Mouse (Mus musculus) cerebellum, postnatal 36 days (tissue): Measurements from ENCODE around the gene Gm340.

Source experiments
- DNase-seq, 2 experiments: peaks; one replicate each; pipeline ENCODE4 v3.0.0; 2021 to 2022; ENCODE audit warnings: mixed read lengths in 2 of 2

Gm340 gene

DNA sequence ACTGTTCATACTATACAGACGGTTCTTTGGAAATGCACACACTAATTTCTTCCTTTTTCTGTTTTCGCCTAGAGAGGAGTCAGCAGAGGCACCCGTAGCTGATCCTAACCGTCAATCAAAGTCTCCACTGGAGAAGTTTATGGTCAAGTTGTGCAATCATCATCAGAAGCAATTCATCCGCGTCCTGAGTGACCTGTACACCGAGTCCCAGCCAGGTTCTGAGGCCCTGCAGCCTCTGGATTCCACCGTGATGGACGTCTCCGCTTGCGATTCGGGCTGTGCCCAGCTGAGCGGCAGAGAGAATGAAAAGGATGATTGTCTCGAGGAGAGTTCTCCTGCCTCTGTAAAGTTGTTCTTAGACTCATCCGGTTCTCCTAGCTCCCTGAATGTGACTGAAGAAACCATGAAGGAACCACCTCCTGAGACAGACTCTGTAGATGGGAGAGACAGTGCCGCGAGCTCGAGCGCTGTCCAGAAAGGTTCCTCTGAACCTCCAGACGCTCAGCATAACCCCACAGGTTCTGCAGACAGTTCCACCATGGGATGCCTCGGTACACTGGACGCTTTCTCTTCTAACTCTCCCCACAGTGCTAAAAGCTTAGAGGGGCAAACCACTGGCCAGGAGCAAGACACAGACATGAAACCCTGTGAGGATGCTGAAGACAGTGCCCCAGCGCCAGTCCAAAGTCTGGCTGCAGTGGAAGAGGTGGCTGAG, at the start of gene Gm340:
Gene Gm340 (plus strand): TSS at position 665 of the 715 bp plus-strand sequence.
- DNase-seq = no peak

GRCm38 (mm10) chr19:41534021-41534420, 48.1 kb upstream of the Gm340 start:
- no peak for DNase-seq

- no peak for DNase-seq
Measured at GRCm38 (mm10) chr19:41556981-41557380, 25.2 kb upstream of the Gm340 start.

DNA sequence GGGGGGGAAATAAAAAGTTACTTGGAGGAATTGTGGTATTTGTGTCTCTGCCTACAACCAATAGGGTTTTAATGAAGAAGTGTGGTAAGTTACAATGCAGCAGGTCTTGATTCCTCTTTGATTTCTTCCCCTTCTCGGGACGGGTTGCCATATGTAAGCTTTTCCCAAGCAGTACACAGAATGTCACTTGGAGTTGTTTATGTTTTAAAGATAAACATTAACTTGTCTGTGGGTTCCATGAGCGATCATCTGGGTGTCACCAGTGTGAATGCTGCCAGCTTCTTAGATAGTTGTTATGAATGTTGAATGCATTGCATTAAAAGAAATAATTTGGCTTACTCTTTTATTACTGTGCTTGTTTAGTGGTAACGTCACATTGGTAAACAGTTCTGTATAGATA, 24.7 kb upstream of the Gm340 start:
- no peak for DNase-seq

GRCm38 (mm10) chr19:41558891-41559486, 23.2 kb upstream of the Gm340 start:
- no peak for DNase-seq

GRCm38 (mm10) chr19:41560856-41561255, 21.3 kb upstream of the Gm340 start:
- no peak for DNase-seq

GRCm38 (mm10) chr19:41568791-41569190, 13.4 kb upstream of the Gm340 start:
- no peak for DNase-seq

- DNase-seq = no peak
Measured at GRCm38 (mm10) chr19:41573700-41574099, 8.5 kb upstream of the Gm340 start.

DNA sequence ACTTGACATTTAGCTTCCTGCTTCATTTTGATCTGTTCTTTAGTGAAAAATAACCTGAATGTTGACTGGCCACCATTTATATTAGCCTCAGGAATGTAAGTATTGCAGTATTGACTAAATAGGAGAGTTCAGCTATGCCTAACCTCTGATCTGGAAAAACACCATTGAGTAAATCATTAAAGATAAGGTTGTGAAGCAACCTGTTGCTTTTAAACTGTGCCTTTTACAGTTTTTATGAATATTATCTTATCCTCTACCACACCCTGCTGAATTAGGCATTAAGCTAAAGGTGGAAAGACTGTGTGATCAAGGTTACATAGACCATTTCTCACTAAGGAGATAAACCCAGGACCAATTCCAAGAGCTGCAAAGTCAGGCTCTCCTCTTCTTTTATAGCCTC, 4.6 kb upstream of the Gm340 start:
- DNase-seq = no peak

DNA sequence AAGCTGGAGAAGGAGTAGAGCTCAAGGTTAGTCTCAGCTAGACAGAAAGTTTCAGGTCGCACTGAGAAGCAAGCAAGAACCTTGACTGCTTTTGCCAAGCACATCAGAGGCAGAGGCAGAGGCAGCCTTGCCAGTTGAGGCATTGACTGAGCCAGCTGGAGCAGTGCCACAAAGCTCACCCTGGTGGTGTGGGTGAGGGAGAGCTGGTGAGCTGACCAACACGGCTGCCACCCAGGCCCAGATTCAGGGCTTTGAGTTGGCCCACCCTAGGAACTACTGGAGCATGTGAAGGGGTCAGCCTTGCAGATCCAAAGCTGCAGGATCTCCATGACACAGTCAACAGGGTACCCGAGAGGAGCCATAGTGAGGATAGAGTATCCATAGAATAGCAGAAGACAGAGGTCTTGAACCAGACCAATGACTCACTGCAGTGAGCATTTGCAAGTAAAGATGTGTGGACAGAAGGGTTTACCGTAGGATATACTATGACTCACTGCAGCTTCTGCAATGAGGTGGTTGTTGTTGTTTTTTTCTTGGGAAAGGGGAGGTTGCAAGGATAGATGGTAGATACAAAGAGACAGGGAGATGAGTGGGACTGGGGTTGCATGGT, 2.8 kb upstream of the Gm340 start:
- no peak for DNase-seq

DNA sequence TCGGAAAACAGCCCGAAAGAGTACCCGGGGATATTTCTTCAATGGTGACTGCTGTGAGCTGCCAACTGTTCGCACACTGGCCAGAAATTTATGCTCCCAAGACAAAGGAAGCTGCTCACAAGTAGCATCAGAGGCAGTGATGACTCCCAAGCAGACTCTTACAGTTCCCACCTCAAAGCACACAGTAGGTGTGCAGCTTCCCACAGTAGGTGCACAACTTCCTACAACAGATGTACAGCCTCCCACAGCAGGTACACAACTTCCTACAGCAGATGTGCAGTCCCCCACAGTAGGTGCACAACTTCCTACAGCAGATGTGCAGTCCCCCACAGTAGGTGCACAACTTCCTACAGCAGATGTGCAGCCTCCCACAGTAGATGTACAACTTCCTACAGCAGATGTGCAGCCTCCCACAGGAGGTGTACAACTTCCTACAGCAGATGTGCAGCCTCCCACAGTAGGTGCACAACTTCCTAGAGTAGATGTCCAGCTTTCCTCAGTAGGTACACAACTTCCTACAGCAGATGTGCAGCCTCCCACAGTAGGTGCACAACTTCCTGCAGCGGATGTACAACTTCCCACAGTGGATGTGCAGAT, 846 bp downstream of the Gm340 start:
- DNase-seq = no peak

GRCm38 (mm10) chr19:41586752-41587151, 4.6 kb downstream of the Gm340 start:
- DNase-seq = no peak

GRCm38 (mm10) chr19:41587431-41588222, 5.5 kb downstream of the Gm340 start:
- no peak for DNase-seq

- no peak for DNase-seq
Measured at GRCm38 (mm10) chr19:41589026-41589425, 6.9 kb downstream of the Gm340 start.

GRCm38 (mm10) chr19:41589681-41590080, 7.5 kb downstream of the Gm340 start:
- no peak for DNase-seq

DNA sequence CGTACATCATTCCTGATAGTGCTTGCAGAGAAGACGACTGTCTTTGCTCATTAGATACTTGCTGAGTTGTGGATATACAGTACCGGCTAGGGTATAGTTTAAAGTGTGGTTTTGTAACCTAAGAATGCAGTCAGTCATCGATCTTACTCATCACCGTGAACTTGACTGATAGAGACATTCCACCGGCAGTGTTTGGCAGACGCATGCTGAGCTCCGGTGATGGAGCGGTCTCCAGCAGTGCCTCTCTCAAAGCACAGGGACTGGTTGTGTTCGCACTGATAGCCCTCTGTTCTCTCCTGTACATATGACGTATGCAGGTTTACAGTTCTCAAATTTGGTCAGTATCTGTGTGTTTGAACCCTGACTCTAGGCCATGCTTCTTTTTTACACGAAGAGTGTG, 9.6 kb downstream of the Gm340 start:
- no peak for DNase-seq

DNA sequence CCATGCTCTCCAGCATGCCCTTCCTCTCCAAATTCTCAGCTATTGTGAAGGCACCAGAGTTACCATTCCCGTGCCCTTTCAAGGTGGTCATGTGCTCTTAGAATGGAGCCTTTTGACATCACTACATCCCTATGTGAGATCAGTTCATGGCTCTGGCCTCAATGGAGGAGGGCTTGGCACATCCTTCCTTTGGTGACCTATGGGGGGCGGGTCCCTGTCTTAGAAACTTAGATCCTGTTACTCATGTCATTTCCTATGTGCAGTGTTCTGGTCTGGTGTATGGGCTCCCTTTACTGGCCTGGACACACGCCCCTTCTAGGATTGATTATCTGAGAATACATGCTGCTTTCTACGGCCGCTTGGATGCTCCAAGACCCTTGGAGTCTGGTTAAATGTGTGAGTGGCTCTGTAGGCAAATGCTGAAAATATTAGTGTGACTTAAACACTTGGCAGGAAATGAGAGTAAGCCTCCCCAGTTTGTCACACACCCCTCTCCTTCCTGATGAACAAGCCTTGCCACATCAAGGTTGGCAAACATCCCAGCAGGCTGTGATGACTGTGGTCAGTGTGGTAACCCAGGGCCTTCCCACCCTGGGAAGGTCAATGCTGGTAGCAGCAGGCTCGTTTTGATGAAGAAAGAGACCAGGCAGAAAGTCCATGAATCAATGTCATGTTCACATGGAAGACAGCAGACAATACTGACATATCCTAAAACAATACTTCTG, 15.2 kb downstream of the Gm340 start:
- no peak for DNase-seq

DNA sequence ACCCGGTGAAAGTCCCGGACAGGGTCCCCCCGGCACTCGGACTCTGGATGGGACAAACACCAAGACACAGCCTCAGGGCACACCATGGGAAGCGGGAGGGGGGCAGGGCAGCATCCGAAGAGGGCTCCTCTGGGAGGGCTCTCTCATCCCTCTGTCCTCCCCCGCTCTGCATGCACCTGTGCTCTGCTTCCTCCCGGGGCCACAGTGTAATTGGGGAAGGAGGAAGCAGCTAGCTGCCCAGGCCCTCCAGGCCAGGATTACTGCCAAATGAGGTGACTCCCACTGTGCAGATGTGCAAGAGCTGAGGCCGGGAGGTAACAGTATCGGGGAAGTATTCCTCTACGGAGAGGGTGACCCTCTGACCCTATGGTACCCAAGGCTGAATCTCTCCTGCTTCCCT, 18.5 kb downstream of the Gm340 start:
- DNase-seq = no peak

DNA sequence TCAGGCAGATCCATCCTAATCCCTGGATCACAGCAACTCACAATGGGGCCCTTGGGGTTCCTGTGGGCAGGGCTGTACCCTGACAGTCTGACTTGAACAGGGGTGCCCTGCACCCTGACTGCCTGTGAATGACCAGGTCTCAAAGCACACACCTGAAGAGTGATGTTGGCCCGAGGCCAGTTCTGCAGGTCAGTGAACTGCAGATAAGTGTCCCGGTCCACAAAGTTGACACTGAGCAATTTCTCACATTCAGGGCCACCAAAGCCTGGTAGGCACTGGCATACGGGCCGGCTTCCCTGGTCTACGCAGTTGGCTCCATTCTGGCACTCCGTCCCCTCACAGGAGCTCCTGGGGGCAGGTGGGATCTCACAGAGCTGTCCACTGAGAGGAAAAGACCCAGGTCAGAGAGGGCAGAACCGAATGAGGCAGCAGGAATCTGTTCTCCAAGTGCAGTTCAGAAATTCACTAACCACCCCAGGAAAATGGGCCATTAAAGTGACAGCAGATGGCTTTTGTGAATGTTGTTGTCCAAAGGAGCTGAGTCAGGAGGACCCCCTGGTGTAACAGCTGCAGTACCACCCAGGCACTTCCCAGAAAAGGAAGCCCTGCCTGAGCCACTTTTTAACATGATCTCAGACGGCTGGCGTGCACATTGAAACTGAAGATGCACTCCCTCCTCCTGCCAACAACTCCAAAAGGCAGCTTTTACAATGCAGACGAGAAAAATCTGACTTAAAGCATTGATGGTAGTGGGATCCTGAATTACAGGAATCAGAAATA, 24.2 kb downstream of the Gm340 start:
- DNase-seq = no peak

GRCm38 (mm10) chr19:41611683-41612082, 29.5 kb downstream of the Gm340 start:
- no peak for DNase-seq

DNA sequence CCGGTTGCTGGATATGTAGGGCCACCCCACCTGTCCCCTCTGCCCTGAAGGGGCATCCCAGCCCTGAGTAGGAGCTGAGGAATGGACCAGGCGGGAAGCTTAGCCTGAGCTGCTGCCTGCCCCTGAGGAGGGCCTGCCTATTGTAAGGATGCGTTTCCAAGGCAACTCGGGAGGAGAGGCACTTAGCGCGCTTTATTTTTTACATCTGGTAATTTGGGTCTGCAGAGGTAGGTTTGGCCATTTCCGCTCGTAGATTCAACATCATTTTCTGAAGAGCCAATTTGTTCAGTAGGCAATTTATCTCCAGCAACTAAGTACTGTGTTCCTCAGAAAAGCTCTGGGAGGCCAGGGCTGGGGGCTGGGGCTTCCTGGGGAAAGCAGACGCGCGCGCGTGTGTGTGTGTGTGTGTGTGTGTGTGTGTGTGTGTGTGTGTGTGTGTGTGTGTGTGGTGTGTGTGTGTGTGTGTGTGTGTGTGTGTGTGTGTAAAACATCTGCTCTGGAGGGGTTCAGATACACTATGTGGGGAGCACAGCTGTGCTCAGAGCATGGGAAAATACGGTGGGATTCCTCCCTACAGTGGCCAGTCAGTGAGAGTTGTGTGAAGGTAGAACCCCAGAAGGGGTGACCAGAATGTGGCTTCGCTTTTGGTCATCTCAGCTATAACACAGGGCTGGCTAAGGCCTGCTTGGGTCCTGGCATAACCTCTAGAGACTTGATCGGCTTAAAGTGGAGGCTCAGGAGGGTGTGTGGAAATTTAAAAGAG, 31.3 kb downstream of the Gm340 start:
- no peak for DNase-seq
